Mouse (Mus musculus) T-cell, adult 2 months (primary cell): ENCODE measurements around the gene Nyap1.

Experiments used
- DNase-seq: peaks from one replicate; pipeline ENCODE4 v3.0.0; 2022; ENCODE audit warnings: low spot score

The Nyap1 gene

DNA sequence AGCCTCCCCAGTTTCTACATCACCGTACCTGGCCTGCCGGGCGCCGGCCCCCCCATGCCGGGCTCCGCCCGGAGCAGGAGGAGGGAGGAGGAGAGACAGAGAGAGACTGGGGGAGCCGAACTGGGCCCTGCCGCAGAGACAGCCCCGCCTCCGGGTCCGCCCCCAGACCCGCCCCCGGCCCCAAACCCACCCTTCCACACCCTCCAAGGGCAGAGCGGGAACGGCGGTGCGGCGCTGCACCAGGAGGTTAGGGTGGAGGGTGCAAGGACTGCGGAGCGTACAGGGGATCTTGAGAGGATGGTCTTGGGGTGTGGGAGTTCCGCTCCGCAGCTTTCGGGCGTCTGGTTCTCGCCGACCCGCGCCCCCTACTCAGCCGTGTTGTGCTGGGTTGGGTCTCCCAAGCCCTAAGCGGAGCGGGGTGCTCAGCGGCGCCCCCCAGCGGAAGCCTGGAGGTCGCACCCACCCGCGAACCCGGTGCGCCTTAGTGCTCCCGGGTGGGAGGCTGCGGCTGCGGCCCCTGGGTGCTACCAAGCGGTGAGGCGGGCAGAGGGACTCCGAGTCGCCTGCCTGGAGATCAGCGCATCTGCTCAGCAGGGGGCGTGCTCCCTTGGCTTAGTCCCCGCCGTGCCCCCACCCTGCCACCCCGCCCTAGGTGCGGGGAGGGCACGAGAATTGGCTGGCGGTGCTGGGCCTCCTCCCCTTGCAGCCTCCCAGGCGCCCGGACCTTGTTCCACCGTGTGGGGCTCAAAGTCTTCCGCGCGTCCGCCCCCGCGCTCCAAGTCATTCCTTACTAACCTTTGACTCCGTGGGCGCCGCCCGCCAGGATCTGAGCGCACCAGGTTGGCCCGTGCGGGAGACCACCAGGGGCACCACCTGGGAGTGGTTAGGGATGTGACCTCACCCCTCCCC, at the start of gene Nyap1:
Gene Nyap1, minus strand, starts transcription at position 585 of the 909 bp plus-strand sequence.
- DNase-seq: peak; percentile 85

DNA sequence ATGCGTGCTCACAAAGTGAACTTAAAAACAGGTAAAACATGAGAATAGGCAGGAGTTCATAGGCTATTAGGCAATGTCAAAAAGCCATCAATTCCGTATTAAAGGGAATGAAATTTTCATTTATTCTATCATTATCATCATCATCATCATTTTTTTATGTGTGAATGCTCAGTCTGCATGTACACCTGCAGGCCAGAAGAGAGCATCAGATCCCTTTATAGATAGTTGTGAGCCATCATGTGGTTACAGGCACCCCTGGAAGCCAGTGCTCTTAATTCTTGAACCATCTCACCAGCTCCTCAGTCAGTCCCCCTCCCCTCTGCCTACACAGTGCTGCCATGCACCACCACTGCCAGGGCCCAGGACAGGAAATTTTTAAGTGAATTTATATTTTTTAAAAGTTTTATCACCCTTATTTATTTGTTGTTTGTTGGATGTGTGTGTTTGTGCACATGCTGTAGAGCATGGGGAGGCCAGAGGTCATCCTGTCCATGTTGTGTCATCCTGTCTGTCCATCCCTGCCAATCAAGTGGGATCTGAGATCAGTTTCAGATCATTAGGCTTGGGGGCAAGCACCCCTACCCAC, 47.6 kb upstream of the Nyap1 start:
- no peak for DNase-seq

DNA sequence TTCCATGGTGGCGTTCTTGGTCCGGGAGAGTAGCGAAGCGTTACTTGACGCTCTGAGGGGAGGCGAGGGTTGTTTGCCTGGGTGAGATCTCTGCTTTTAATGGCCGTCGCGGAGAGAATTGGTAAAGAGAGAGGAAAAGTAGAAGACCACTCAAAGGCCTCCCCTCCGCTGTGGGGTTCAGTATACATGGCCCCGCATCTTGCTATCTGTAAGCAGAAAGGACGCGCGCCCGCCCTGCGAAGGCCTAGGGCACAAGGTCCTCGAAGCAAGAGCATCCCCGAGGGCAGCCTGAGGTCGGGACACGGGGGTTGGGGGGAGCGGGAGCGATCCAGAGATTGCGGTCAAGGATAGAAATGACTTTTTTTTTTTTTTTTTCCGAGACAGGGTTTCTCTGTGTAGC, 46.8 kb upstream of the Nyap1 start:
- no peak for DNase-seq

DNA sequence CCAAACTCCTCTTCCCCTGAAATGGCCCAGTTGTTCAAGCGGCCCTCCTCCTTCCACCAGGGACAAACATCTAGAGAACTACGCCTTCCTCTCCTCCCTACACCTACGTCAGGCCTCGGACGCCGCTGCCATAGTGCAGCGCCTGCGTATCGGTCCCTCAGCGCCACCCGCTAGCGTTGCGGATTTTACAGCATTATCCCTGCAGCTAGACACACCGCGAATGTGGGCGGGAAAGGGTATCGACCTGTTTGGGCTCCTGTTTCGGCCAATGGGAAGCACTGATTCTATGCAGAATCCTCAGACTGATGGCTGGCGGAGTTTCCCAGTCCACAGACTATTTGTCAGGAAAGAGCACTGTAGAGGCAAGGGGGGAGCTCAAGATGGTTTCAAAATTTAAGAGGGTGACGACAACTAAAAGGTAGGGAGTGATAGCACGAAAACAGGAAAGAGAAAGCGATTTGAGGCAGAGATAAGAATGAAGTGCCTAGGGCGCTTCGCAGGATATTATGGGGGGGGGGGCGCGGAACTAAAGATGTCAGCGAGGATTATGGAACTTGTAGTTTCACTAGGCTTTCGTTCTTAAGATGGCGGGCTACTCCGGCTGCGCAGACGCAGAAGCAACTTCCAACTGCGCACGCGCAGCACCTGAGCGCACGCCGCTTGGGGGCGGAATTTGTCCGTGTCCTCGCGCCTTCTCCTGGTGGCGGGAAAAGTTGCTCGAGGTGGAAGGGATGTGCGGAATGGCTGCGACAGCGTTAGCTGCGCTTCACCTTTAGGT, 45.9 kb upstream of the Nyap1 start, which contains the start of the genes Mepce and Zcwpw1:
Gene Mepce, minus strand, starts transcription at position 505 of the 778 bp plus-strand sequence.
Gene Zcwpw1, plus strand, starts transcription at position 648 of the 778 bp plus-strand sequence.
- DNase-seq: peak; percentile 95

DNA sequence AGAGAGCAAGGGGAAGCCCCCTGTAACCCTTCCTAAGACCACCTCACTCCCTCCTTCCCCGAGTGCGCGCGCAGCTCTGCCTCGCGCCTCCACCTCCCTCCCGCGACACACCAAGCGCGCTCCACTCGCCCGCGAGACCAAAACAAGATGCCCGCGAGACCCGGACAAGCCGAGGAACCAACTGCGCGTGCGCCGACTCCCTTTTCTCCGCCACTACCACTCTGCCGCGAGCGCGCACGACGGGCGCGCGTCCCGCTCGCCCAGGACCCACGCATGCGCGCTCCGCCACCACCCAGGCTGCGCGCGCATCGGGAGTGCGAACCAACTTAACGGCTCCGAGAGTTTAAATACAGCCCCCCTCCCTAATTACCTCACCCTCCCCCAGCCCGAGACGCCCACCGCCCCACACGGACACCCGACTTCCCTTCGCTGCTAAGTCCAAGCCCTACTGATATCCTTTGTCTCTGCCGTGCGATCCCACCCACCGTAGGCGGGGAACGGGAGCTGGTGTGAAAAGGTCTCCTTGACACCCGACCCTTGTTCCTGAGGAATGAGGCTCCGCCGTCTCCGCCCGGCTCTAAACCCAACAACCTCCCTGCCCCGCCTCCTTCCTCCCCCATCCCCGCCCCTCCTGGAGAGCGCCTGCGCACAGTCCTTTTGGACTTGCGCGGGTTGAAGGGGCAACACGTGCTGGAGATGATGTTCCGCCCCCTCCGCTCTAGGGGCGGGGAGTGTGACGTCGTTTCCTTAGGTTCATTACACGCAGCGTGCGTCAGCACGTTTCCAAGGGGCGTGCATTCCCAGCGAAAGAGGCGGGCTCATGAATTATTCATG, 44.9 kb upstream of the Nyap1 start:
- peak; percentile 99 for DNase-seq

DNA sequence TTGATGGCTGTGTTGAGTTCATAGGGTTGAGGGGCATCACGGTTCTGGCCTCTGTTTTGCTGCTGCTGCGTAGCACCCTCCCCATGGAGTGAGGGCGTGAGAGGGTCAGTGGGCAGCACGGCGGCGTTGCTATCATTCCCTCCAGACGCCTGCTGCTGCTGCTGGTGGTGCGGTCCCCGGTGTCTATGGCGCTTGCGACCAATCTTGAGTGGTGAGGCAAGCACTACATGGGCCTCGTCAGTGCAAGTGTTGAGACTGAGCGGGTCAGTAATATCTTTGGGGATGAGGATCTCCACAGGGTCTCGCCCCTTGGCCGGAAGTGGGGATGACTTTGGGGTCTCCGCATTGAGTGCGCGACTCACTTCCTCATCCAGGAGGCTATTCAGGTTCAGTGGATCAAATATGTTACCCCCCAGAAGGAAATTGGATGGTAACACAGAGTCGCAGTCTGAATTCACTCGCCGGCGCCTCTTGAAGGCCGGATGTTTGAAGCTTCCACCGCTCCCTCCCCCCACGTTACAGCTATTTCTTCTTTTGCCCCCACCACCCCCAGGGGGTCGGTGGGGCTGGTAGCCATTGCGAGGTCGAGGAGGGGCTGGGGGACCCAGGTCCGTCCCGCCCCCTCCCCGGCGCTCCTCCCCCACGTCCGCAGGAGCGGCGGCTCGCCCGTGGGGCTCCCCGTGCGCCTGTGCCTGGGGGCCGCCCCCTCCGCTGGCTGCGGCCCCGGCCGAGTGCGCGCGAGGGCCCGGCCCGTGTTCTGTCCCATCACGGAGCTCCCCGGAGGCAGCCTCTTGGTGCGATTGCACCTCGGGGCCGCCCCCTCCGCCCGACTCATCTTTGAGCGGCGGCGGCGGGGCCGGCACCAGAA, 44.0 kb upstream of the Nyap1 start:
- no peak for DNase-seq

DNA sequence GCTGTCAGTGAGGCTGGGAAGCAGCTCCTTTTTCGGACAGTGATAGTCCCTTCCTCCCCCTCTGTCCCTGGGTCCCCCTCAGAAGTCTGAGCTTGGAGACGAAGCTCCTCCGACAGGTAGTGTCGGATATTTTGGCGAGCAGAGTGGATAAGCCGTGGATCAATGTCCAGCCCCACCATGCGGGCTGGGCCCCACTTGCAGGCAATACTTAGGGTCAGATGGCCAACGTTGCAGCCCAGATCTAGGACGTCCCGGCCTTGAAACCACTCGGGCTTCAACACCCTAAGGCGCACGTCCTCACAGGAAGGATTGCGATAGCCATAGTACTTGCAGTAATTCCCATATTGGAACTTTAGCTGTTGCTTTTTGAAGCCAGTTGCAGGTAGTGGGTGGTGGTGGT, 43.1 kb upstream of the Nyap1 start:
- no peak for DNase-seq

DNA sequence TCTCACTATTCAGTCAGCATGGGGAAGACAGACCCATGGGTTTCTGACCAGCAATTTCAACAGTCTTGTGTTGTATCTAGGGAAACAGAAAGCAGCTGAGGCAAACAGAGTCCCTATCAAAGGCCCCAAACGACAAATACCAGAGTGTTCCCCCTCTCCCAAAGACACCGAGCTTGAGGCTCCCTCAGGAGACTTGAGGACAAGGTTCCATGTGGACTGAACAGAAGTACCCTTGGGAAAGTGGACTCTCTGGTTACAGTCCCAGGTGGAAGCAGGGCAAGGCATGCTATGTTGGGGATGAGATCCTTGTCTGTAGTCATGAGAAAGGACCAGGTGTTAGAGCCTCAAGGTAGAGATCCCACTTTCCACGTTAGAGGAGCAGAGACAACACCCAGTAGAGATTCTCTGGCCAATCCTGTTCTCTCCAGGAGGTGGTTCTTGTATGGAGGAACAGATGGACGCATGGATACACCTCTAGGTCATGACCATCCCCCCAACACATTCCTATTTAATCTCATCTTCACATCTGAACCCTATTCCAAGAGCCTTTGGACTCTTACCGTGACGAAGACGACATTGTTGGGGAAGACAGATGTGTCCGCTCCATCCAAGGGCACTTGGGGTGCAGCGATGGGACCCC, 42.6 kb upstream of the Nyap1 start:
- DNase-seq: no peak

DNA sequence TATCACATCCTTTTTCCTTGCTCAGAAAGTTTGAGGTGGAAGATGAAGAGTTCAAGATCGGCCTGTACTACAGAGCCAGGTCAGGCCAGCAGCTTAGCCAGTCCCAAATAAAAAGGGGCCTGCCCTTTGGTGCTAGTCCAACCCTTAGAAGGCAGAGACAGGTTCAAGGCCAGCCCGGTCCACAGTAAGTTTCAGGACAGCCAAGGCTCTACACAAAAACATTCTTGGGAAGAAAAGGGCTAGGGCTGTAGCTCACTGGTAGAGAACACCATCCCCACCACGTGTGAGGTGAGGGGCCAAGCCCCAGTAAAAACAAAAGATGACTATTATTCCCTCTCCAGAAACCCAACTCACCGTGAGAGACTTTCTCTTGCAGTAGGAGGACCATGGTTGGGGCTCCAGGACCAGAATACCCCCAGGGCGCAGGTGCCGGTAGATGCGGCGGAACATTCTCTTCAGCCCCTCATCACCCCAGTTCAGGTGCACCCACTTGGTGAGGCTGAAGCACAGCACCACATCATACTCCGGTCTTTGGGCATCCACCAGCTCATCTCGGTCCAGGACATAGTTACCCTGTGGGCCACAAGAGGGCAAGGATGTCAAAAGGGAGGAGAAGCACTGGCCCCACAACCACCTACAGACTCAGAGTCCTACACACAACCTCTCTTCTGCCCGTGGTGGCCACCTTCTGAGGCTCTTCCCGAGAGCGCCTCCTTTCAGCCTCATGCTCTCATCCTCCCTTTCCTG, 41.5 kb upstream of the Nyap1 start:
- no peak for DNase-seq

DNA sequence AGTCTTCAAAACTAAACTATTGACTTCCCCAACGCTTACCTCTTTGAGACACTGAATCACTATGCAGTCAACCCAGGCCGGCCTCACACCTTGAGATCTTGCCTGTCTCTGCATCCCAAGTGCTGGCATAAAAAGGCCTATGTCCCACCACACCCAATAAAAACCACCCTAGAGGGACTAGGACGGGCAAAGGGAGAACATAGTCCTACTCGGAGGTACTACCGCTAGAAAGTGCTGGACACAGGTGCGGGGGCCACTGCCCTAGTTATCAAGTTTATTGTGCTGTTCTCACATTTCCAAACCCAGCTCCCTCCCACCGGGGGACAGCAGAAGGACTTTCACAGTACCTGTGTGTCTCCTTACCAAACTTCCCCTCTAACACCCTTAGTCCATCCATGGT, 40.3 kb upstream of the Nyap1 start:
- DNase-seq: no peak

DNA sequence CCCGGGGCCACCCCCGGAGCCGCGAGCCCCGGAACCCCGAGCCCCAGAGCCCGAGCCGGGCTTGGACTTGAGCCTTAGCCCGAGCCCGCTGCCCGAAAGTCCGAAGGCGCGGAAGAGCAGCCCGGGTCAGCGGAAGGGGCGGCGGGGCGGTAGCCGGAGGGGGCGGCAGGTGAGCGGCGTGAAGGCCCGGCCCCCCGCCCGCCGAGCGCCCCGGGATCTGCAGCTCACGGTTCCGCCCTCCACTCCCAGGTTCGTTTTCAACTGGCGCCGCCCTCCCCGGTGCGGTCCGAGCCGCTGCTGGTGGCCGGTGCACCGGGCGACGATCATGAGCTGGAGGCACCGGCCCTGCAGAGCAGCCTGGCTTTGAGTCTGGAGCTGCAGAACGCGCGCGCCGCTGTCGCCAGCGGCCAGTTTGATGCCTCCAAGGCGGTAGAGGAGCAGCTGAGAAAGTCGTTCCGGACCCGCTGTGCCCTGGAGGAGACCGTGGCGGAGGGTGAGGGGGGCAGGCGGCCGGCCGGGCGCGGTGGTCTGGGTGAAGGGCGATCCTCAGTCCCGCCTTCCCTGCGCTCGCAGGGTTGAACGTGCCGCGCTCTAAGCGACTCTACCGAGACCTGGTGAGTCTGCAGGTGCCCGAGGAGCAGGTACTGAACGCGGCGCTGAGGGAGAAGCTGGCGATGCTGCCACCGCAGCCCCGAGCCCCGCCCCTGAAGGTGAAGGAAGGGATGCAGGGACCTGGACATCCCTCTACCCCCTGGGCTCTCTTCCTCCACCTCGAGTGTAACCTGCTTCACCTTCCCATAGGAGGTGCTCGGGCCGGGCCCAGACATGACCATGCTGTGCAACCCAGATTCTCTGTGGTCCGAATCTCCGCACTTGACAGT, 37.9 kb upstream of the Nyap1 start:
- DNase-seq: peak; percentile 24

DNA sequence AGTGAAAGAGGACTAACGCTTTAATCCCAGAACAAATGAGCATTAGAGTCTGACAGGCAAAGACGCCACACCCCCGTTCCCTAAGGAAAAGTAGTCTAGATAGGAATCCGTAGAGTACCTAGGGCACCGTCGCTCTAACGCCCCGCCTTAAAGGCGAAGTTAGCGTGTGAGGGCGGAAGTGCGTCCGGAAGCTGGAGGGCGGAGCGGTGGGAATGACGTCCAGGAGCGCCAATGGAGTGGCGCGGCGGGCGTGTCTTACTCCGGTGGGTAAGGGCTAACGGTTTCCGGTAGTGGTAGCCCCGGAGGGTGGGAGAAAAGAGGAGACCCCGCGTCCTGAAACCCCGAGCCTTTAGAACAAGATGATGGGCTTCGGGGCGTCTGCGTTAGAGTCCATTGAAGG, 37.2 kb upstream of the Nyap1 start, which contains the start of gene Ppp1r35:
Gene Ppp1r35, plus strand, starts transcription at position 215 of the 400 bp plus-strand sequence.
- peak; percentile 92 for DNase-seq

DNA sequence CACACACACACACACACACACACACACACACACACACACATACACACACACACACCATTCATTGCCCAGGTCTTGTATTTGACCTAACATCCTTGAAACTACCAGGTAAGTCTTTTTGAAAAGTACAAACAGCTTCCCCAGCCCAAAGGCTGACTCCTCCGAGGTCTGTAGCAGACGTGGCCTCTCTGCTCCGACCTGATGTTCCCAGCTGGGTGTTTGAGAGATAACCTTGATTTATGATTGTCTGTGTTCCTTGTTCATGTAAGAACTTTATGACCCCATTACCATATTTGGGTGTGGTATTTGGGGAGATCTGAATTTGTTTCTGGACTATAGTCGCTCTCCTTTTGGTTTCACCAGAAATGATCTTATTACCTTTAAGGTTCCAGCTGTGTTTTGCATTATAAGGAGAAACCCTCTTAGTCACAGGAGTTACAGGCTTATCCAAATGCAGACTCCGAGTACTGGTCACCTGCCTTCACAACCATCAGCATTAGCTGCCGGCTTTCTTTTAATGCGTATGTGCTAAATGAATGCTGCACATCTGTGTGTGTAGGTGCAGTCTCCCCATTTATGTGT, 35.9 kb upstream of the Nyap1 start:
- DNase-seq: no peak

DNA sequence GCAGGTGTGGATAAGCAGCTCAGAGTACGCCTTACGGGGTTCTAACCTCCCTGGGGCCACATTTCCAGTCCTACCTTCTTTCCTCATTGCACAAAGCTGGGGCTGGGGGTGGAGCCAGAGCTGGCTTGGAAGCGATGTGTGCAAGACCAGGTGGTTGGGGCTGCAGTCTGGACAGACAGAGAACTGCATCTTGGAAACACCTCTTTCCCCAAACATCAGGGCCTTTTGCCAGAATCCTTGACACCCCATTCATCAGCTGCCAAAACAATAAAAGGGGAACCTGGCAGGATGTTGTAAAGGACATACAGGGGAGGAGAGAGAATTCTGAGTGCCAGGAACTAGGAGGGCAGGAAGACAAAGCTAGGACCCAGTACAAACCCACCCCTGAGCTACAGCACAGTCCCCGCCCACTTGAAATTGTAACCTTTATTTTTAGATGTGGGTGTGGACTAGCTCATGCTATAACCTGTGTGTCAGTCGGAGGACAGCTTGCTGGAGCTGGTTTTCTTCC, 35.1 kb upstream of the Nyap1 start:
- peak; percentile 33 for DNase-seq

DNA sequence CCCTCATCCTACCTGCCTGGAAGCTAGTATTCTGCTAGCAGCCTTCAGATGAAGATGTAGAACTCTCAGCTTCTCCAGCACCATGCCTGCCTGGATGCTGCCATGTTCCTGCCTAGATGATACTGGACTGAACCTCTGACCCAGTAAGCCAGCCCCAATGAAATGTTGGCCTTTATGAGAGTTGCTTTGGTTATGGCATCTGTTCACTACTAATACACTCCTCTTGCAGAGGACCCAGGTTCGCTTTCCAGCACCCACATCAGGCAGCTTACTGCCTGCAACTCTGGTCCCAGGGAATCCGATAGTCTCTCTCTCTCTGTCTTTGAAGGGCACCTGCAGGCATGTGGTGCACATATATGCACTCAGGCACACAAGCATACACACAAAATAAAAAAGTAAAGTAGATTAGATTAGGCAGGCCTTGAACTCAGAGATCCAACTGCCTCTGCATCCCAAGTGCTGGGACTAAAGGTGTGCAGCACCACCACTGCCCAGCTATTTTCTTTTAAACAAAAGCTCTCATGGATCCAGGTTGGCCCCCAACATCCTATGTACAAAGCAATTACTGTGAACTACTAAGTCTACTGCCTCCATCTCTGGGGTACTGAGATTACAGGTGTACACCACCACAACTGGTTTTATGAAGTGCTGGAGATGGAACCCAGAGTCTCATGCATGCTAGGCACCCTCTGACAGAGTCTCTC, 34.3 kb upstream of the Nyap1 start:
- no peak for DNase-seq

DNA sequence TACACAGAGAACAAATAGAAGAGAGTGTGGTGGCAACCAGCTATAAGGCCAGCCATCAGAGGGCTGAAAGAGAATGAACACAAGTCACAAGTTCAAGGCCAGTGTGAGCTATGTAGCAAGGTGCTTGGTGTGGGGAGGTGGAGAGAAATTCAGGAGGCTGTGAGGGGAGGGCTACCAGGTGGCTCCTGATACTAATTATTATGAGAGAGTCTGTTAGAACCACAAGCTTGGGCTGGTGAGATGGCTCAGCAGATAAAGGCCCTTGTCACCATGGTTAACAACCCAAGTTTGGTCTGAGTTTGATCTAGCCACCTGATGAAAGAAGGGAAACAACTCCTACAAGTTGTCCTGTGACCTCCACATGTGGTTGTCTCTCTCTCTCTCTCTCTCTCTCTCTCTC, 31.3 kb upstream of the Nyap1 start:
- DNase-seq: no peak

DNA sequence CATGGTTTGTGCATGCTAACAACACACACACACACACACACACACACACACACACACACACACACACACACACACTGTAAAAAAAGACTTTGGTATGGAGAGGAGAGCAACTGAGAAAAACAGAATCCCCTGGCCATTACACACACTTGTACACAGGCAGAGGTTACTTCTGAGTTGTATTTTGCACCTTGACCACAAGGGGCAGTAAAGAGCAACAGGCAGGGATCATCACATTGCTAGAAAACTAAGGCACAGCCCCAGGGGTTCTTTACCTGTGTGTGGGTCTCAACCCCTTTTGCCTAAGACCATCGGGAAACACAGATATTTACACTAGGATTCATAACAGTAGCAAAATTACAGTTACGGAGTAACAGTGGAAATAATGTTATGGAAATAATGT, 29.3 kb upstream of the Nyap1 start:
- peak; percentile 52 for DNase-seq
